Mouse (Mus musculus): ENCODE results near the gene Gm2115.

Gene Gm2115

GRCm38 (mm10) chr7:84586360-84587100, 57.8 kb downstream of the Gm2115 start:
- DNase-seq (ENCODE audit: low spot score in 2 of 2): no peak

GRCm38 (mm10) chr7:84587101-84587783, 58.5 kb downstream of the Gm2115 start:
- DNase-seq (ENCODE audit: low spot score in 2 of 2): no peak

GRCm38 (mm10) chr7:84590622-84591021, 61.9 kb downstream of the Gm2115 start:
- DNase-seq (ENCODE audit: low spot score in 2 of 2): no peak

GRCm38 (mm10) chr7:84591347-84591746, 62.6 kb downstream of the Gm2115 start:
- no peak for DNase-seq (ENCODE audit: low spot score in 2 of 2)

GRCm38 (mm10) chr7:84594087-84594916, 65.5 kb downstream of the Gm2115 start:
- peak; percentile 13 to 51 for DNase-seq (ENCODE audit: low spot score in 2 of 2)

- no peak for DNase-seq (ENCODE audit: low spot score in 2 of 2)
These were observed 66.2 kb downstream of the Gm2115 start for GRCm38 (mm10) chr7:84594917-84595303.

GRCm38 (mm10) chr7:84596002-84596401, 67.2 kb downstream of the Gm2115 start:
- no peak for DNase-seq (ENCODE audit: low spot score in 2 of 2)

- no peak for DNase-seq (ENCODE audit: low spot score in 2 of 2)
These were observed 67.9 kb downstream of the Gm2115 start for GRCm38 (mm10) chr7:84596633-84597032.

- no peak for DNase-seq (ENCODE audit: low spot score in 2 of 2)
These were observed 71.9 kb downstream of the Gm2115 start for GRCm38 (mm10) chr7:84600631-84601030.

- no peak for DNase-seq (ENCODE audit: low spot score in 2 of 2)
These were observed 72.6 kb downstream of the Gm2115 start for GRCm38 (mm10) chr7:84601331-84601730.

- DNase-seq (ENCODE audit: low spot score in 2 of 2): no peak
These were observed 75.7 kb downstream of the Gm2115 start for GRCm38 (mm10) chr7:84604501-84604900.

- no peak for DNase-seq (ENCODE audit: low spot score in 2 of 2)
These were observed 76.4 kb downstream of the Gm2115 start for GRCm38 (mm10) chr7:84605033-84605687.

GRCm38 (mm10) chr7:84605704-84606292, 77.0 kb downstream of the Gm2115 start:
- DNase-seq (ENCODE audit: low spot score in 2 of 2): peak in 1 of 2 experiments; percentile 22

GRCm38 (mm10) chr7:84606293-84606749, 77.6 kb downstream of the Gm2115 start, which contains the start of gene Fah:
Gene Fah (minus strand): TSS chr7:84606722.
- DNase-seq (ENCODE audit: low spot score in 2 of 2): no peak

GRCm38 (mm10) chr7:84611609-84612008, 82.9 kb downstream of the Gm2115 start:
- DNase-seq (ENCODE audit: low spot score in 2 of 2): no peak

- no peak for DNase-seq (ENCODE audit: low spot score in 2 of 2)
These were observed 83.7 kb downstream of the Gm2115 start for GRCm38 (mm10) chr7:84612445-84612844.

GRCm38 (mm10) chr7:84618951-84619350, 90.2 kb downstream of the Gm2115 start:
- no peak for DNase-seq (ENCODE audit: low spot score in 2 of 2)

- no peak for DNase-seq (ENCODE audit: low spot score in 2 of 2)
These were observed 92.2 kb downstream of the Gm2115 start for GRCm38 (mm10) chr7:84620956-84621355.

GRCm38 (mm10) chr7:84623718-84624117, 95.0 kb downstream of the Gm2115 start:
- DNase-seq (ENCODE audit: low spot score in 2 of 2): no peak

- no peak for DNase-seq (ENCODE audit: low spot score in 2 of 2)
These were observed 103.1 kb downstream of the Gm2115 start for GRCm38 (mm10) chr7:84631878-84632277.

Data from thymus, postnatal 10 days (tissue).